Mouse (Mus musculus): Measurements from ENCODE around the gene Srd5a2.
A peak's percentile ranks its signal among the peaks of the same experiment; 100 is the strongest.

Srd5a2 gene

GRCm38 (mm10) chr17:73982871-73983270, 64.8 kb downstream of the Srd5a2 start:
- no peak for DNase-seq

- DNase-seq: no peak
Measured at GRCm38 (mm10) chr17:73976066-73976465, 71.7 kb downstream of the Srd5a2 start.

GRCm38 (mm10) chr17:73972648-73973047, 75.1 kb downstream of the Srd5a2 start:
- no peak for DNase-seq

GRCm38 (mm10) chr17:73971291-73971690, 76.4 kb downstream of the Srd5a2 start:
- DNase-seq: no peak

- peak; percentile 89 for DNase-seq
Measured at GRCm38 (mm10) chr17:73970361-73971027, 77.2 kb downstream of the Srd5a2 start.

Data from lung, postnatal 14 days (tissue).